Mouse (Mus musculus) erythroblast, embryonic 14.5 days (primary cell): Measurements from ENCODE around the gene Dmrtb1. TPM values are rescaled to one million over a fixed set of nuclear protein-coding genes. Genes with fewer than 3 reads are reported as not detected.

Experiments used
- H3K27me3 ChIP-seq: 2 replicates; pipeline ENCODE4 v1.6.1; 2012; ENCODE audit warnings: inconsistent platforms; ENCODE audit not compliant: control insufficient read depth
- H3K36me3 ChIP-seq: 2 replicates; pipeline ENCODE4 v1.6.1; 2012; ENCODE audit warnings: mild to moderate bottlenecking, inconsistent platforms; ENCODE audit not compliant: control insufficient read depth
- H3K4me1 ChIP-seq: 2 replicates; pipeline ENCODE4 v1.6.1; 2012; ENCODE audit warnings: inconsistent platforms; ENCODE audit not compliant: control insufficient read depth
- H3K4me3 ChIP-seq: replicated peaks from 2 replicates; pipeline ENCODE3; 2012; ENCODE audit warnings: moderate library complexity, mild to moderate bottlenecking, inconsistent platforms
- H3K9me3 ChIP-seq: 2 replicates; pipeline ENCODE4 v1.6.1; 2012; ENCODE audit warnings: low read length, inconsistent platforms, mixed read lengths; ENCODE audit not compliant: control insufficient read depth
- GATA1 ChIP-seq: IDR thresholded peaks from 2 replicates; pipeline ENCODE4 v1.6.1; 2012; ENCODE audit warnings: low read length, inconsistent platforms, mixed read lengths
- TAL1 ChIP-seq: IDR thresholded peaks from 3 replicates; pipeline ENCODE4 v1.6.1; 2012; ENCODE audit warnings: low read length, inconsistent platforms, mixed read lengths
- polyA plus RNA-seq: library from polyadenylated mRNA; stranded (reverse); fragments of >175 nt; gene quantifications from 2 replicates; pipeline ENCODE4 v1.2.3, GENCODE M21; 2012

Gene Dmrtb1
- polyA plus RNA-seq, 1 experiment, result 0.05 TPM

GRCm38 (mm10) chr4:107688213-107688612 lies 4.2 kb upstream of the Dmrtb1 start:
- Histone ChIP-seq H3K4me1 (no peaks in the 10 kb centered on the region; the same call in 1 of the 2 replicates), H3K36me3 (no peaks in the 10 kb centered on the region), H3K4me3 (no peak overlapping the region), H3K9me3 (no peaks in the 10 kb centered on the region), H3K27me3 (peaks cover 13% of the 10 kb centered on the region)
- TF ChIP-seq TAL1 (no peak), GATA1 (no peak)

- TF ChIP-seq GATA1 (no peak), TAL1 (no peak)
- Histone ChIP-seq H3K36me3 (no peaks in the 10 kb centered on the region), H3K4me1 (no peaks in the 10 kb centered on the region; the same call in 1 of the 2 replicates), H3K4me3 (no peak overlapping the region), H3K9me3 (no peaks in the 10 kb centered on the region), H3K27me3 (peaks cover 13% of the 10 kb centered on the region)
Observed at GRCm38 (mm10) chr4:107687127-107687526, 3.1 kb upstream of the Dmrtb1 start.

- H3K9me3 ChIP-seq, result no peaks in the 10 kb centered on the region
- H3K27me3 ChIP-seq, result peaks cover 10% of the 10 kb centered on the region
Observed at GRCm38 (mm10) chr4:107683006-107683756, 849 bp downstream of the Dmrtb1 start.

GRCm38 (mm10) chr4:107681099-107681849 lies 2.8 kb downstream of the Dmrtb1 start:
- no peaks in the 10 kb centered on the region for H3K9me3 ChIP-seq
- H3K4me3 ChIP-seq, result no peak overlapping the region
- TF ChIP-seq GATA1, result no peak
- no peak for TF ChIP-seq TAL1
- peaks cover 7% of the 10 kb centered on the region for H3K27me3 ChIP-seq
- no peaks in the 10 kb centered on the region for H3K4me1 ChIP-seq
- H3K36me3 ChIP-seq, result no peaks in the 10 kb centered on the region

More at GRCm38 (mm10) chr4:107683006-107683756, 849 bp downstream of the Dmrtb1 start:
- H3K4me1 ChIP-seq, result no peaks in the 10 kb centered on the region; the same call in 1 of the 2 replicates
- TF ChIP-seq GATA1 (no peak), TAL1 (no peak)
- no peaks in the 10 kb centered on the region for H3K36me3 ChIP-seq
- H3K4me3 ChIP-seq, result no peak overlapping the region

- no peaks in the 10 kb centered on the region for H3K36me3 ChIP-seq
Observed at GRCm38 (mm10) chr4:107680311-107681098, 3.5 kb downstream of the Dmrtb1 start.

GRCm38 (mm10) chr4:107675645-107676044 lies 8.4 kb downstream of the Dmrtb1 start:
- peaks cover 38% of the 10 kb centered on the region for H3K27me3 ChIP-seq
- TF ChIP-seq TAL1 (no peak), GATA1 (no peak)
- no peak overlapping the region for H3K4me3 ChIP-seq
- H3K4me1 ChIP-seq, result peaks cover 3% of the 10 kb centered on the region
- no peaks in the 10 kb centered on the region for H3K36me3 ChIP-seq
- H3K9me3 ChIP-seq, result no peaks in the 10 kb centered on the region

More at GRCm38 (mm10) chr4:107680311-107681098, 3.5 kb downstream of the Dmrtb1 start:
- Histone ChIP-seq H3K4me3 (no peak overlapping the region), H3K27me3 (peaks cover 9% of the 10 kb centered on the region), H3K4me1 (no peaks in the 10 kb centered on the region), H3K9me3 (no peaks in the 10 kb centered on the region)
- TF ChIP-seq TAL1 (no peak), GATA1 (no peak)

- peaks cover 3% of the 10 kb centered on the region for H3K4me1 ChIP-seq
- TF ChIP-seq TAL1 (no peak), GATA1 (no peak)
- peaks cover 37% of the 10 kb centered on the region for H3K27me3 ChIP-seq
- no peak overlapping the region for H3K4me3 ChIP-seq
- no peaks in the 10 kb centered on the region for H3K9me3 ChIP-seq
- no peaks in the 10 kb centered on the region for H3K36me3 ChIP-seq
Observed at GRCm38 (mm10) chr4:107674322-107674644, 9.7 kb downstream of the Dmrtb1 start.

- TF ChIP-seq TAL1, result no peak
- no peak for TF ChIP-seq GATA1
- H3K9me3 ChIP-seq, result no peaks in the 10 kb centered on the region
- no peaks in the 10 kb centered on the region for H3K36me3 ChIP-seq
- no peak overlapping the region for H3K4me3 ChIP-seq
- H3K4me1 ChIP-seq, result peaks cover 3% of the 10 kb centered on the region
- peaks cover 37% of the 10 kb centered on the region for H3K27me3 ChIP-seq
Observed at GRCm38 (mm10) chr4:107673638-107674321, 10.2 kb downstream of the Dmrtb1 start.
